Mouse (Mus musculus) Patski (cell line): ENCODE measurements around the gene Cyp2j5. TPM values are rescaled to one million over a fixed set of nuclear protein-coding genes. Genes with fewer than 3 reads are reported as not detected.

Experiments
- ATAC-seq: fragments of 100-300 bp; one replicate; pipeline ENCODE4 v1.8.0; 2021
- CTCF ChIA-PET: fragments of 350-600 bp; sonication (Branson Sonifier 250); formaldehyde crosslinking; loops from one replicate; lab custom pipeline; 2022; ENCODE audit warnings: inconsistent platforms; lab: Charles Lee
- POLR2A ChIA-PET: fragments of 350-600 bp; sonication (Branson Sonifier 250); formaldehyde crosslinking; loops from one replicate; lab custom pipeline; 2022; ENCODE audit warnings: antibody characterized with exemption, inconsistent platforms; lab: Charles Lee
- DNase-seq: peaks from one replicate; pipeline ENCODE4 v3.0.0-alpha.2; 2011; ENCODE audit warnings: low read depth, low spot score
- H3K27me3 ChIP-seq: fragments of 371-371 bp; one replicate; pipeline ENCODE4 v1.5.1; 2021
- CTCF ChIP-seq: fragments of 100-300 bp; IDR thresholded peaks from one replicate; pipeline ENCODE4 v1.5.1; 2021
- in situ Hi-C: fragments of 300-500 bp; cut with MboI; formaldehyde crosslinking; loops from 3 replicates; pipeline ENCODE4 v1.11.1; 2018; ENCODE audit warnings: low pct_unique_long_range_greater_than_20kb, mixed read lengths
- polyA plus RNA-seq: library from polyadenylated mRNA; unstranded; gene quantifications from one replicate; pipeline ENCODE4 v1.2.3, GENCODE M21; 2021

Gene Cyp2j5
- 2.3 TPM for polyA plus RNA-seq

DNA sequence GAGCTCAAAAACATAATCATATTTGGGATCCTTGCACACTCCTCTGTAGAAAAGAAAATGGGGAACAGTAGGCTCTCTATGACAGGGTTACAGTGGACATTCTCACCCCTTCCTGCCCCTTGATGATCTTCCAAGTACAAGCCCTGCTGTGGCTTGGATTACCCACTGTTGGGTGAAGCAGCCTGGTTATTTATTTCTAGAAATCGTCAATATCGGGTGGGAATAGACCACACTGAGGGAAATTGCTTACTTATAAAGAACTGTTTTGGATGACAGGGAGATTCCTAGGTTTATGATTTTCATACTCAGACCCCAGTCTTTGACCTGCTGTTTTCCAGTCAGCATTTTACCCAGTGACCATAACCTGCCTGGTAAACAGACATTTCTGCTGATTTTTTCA lies at the start of gene Cyp2j5:
Gene Cyp2j5 (minus strand): TSS at position 164 of the 400 bp plus-strand sequence.
- H3K27me3 ChIP-seq, result no peaks in the 10 kb centered on the region
- in situ Hi-C loops, result loop anchor here (25.0 kb wide), 1 partner anchor 102 kb away; the partner anchor contains the start of gene Cyp2j6
- ChIA-PET CTCF (no interaction called here), POLR2A (no interaction called here)
- no peak for TF ChIP-seq CTCF
- no peak for ATAC-seq
- no peak for DNase-seq

DNA sequence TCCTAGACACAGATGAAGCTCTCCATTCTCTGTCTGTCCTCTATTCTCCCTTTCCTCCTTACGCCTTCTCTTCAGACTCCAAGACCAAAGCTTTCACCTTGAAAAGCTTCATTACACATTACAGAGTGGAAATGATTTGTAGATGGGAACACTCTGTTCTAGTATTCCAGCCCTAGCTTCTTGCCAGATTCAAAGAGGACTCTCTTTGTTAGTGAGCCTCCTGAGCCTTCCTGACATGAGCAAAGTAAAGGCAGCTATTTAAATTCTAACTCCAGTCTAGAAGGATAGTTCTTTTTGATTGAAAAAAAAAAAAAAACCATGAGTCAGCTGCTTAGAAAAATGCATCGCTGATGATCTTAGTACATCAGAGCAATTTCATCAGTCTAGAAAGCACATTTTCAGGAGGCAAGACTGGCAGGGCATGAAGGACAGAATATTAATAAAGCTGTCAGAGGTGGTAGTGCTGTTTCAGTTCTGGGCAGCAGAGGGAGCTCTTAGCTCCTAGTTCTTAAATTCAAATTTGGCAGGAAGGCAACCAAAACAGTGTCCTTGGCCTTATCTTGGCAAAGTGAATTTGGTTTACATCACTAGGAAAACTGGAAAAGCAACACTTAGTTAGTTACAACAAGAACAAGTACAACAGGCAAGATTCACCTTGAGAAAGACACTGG lies 41.5 kb upstream of the Cyp2j5 start:
- in situ Hi-C loops, result loop anchor here (25.0 kb wide), 2 partner anchors 857 to 1407 kb away; no protein-coding TSS in a partner anchor
- TF ChIP-seq CTCF, result peak; percentile 82
- peak; percentile 44 for ATAC-seq
- POLR2A ChIA-PET, result interaction anchor here (0.7 kb wide), 1 partner anchor 102 kb away, joined by 4 read pairs; no protein-coding TSS in a partner anchor
- no peaks in the 10 kb centered on the region for H3K27me3 ChIP-seq
- DNase-seq, result no peak
- CTCF ChIA-PET, result interaction anchor here (0.7 to 2.4 kb wide), 7 partner anchors 9 to 992 kb away, joined by 3 to 10 read pairs (median 3); partner anchors contain the start of gene Gm10192

DNA sequence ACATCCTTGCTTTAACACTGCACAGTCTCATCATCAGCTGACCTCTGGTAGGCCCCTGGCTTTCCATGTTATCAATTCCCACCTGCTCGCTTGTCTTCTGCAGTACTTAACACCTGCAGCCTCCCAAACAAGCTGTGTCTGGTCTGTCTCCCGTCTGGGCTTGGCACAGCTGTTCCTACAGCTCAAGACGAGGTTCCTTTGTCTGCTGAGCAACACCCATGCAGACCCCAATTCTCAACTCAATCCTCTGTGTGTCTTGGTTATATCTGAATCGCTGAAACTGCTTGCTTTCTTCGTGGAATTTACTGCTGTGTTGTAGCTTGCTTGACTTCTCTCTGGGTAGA lies 34.2 kb upstream of the Cyp2j5 start:
- DNase-seq (no peak), ATAC-seq (no peak)
- in situ Hi-C loops, result loop anchor here (5.0 to 10.0 kb wide), 2 partner anchors 1044 to 1627 kb away; no protein-coding TSS in a partner anchor
- TF ChIP-seq CTCF, result no peak
- no peaks in the 10 kb centered on the region for H3K27me3 ChIP-seq
- CTCF ChIA-PET, result no interaction called here
- POLR2A ChIA-PET, result no interaction called here

DNA sequence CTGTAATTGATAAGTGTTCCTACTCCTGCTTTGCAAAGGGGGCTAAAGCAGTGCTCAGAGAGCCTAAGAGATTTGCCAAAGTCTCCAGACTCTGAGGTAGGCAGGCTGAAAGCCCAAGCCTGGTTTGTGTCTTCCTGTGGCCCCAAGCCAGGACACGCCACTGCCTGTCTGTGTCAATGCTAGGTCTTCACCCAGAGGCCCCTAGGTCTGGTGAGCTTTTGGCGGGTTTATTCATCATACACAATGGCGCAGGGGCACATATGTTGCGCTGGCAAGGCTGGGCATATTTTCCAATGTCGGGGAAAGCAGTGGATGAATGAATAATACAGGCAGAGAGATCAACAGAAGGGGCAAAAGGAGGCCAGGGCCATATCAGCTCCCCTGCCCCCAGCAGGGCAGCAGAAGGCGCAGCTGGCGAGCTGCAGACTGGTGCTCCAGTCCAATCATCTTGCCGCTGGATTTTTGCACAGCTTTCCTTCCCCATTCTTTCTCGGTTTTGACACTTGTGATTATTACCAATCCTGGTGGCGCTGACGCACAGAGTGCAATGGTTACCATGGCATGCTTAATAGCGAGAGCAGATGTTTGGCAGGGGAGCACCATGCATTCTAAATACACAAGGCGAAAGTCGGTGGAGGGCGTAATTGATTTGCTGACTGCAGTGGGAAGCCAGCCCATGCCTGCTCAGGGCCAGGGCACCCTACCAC lies 33.7 kb upstream of the Cyp2j5 start:
- H3K27me3 ChIP-seq, result no peaks in the 10 kb centered on the region
- in situ Hi-C loops, result loop anchor here (5.0 to 10.0 kb wide), 2 partner anchors 1045 to 1627 kb away; no protein-coding TSS in a partner anchor
- POLR2A ChIA-PET, result no interaction called here
- ATAC-seq (no peak), DNase-seq (no peak)
- no peak for TF ChIP-seq CTCF
- CTCF ChIA-PET, result interaction anchor here (0.9 to 1.7 kb wide), 2 partner anchors 8 to 1049 kb away, joined by 3 to 6 read pairs; no protein-coding TSS in a partner anchor

DNA sequence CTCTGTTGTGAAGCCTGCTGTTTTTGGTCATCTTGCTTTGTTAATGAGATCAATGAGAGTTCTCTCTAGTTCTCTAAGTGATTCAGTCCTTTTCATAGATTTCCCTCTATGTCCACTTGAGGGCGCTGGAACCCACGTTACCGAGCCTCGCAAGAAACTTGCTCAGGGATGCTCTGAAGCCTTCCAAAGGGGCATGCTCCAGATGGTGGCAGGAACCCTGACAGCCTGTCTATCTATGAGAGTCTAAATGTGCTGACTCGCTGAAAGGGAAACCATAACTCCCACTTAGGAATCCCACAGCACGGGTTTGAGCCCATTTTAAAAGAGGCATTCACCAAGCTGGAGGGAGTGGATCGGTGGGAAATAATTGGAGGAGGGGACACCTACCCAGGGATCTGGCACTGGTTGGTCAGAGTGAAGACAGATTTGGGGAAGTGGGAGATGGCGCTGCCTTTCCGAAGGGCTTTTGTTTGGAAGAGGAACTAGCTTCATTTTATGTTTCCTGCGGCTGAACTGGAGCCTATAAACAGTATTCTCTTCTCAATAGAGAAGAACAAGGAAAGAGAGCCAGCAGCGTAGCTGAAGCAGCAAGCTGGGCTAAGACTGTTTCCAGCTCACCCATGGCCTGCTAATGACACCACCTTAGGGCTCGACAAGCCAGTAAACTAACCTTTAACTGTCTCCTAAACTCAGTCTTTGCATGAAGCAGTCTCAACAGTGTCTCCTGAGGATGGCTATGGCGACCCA lies 32.8 kb upstream of the Cyp2j5 start:
- ChIA-PET CTCF (interaction anchor here (0.9 to 1.7 kb wide), 3 partner anchors 9 to 1050 kb away, joined by 3 to 6 read pairs (median 5); no protein-coding TSS in a partner anchor), POLR2A (no interaction called here)
- H3K27me3 ChIP-seq, result no peaks in the 10 kb centered on the region
- peak; percentile 86 for TF ChIP-seq CTCF
- ATAC-seq (peak; percentile 73), DNase-seq (peak; percentile 24)
- in situ Hi-C loops, result loop anchor here (5.0 to 10.0 kb wide), 2 partner anchors 1046 to 1628 kb away; no protein-coding TSS in a partner anchor

DNA sequence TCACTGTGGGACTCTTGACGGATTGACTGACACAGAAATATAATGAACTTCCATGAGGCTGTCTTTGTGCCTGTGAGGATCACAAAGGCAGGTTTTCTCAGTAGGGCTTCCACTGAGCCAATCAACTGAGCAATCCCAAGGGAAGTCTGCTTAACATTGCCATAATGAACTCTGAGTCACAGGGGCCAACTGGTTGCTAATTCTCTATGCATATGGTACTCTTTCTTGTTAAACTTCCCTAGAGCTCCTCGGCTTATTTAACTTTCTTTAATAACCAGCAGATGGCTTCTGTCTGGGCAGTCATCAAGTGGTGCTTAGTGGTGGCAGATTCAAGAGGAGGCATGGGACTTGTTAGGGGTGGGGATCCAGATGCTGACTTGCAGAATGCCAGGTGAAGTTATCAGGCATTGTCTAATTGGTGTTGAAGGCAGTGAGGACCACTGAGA lies 23.4 kb upstream of the Cyp2j5 start:
- DNase-seq, result no peak
- in situ Hi-C loops, result loop anchor here (5.0 kb wide), 1 partner anchor 810 kb away; no protein-coding TSS in a partner anchor
- peaks cover 4% of the 10 kb centered on the region for H3K27me3 ChIP-seq
- POLR2A ChIA-PET, result no interaction called here
- no peak for TF ChIP-seq CTCF
- no peak for ATAC-seq
- CTCF ChIA-PET, result no interaction called here

DNA sequence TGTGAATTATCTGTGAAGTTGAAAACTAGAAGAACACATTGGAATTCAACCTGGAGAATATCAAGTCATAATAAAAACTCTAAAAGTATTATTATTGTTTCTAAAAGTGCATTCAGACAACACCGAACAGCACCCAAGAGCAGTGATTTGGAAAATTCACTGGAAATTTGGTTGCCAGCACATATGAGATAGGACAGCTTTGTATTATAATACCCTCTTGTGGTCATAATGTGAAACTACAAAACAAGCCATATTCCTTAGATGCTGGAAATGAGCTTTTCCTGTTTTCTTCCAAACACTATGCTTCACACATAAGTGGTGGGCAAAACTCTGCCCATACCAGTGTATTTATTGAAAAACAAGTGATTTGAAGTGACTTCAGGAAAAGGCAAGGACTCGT lies 19.5 kb upstream of the Cyp2j5 start:
- peak; percentile 48 for TF ChIP-seq CTCF
- peaks cover 4% of the 10 kb centered on the region for H3K27me3 ChIP-seq
- ChIA-PET POLR2A (no interaction called here), CTCF (interaction anchor here (0.6 to 1.8 kb wide), 3 partner anchors 18 to 700 kb away, joined by 3 to 5 read pairs (median 3); no protein-coding TSS in a partner anchor)
- ATAC-seq (no peak), DNase-seq (no peak)
- in situ Hi-C loops, result loop anchor here (5.0 kb wide), 3 partner anchors 406 to 1676 kb away; no protein-coding TSS in a partner anchor

DNA sequence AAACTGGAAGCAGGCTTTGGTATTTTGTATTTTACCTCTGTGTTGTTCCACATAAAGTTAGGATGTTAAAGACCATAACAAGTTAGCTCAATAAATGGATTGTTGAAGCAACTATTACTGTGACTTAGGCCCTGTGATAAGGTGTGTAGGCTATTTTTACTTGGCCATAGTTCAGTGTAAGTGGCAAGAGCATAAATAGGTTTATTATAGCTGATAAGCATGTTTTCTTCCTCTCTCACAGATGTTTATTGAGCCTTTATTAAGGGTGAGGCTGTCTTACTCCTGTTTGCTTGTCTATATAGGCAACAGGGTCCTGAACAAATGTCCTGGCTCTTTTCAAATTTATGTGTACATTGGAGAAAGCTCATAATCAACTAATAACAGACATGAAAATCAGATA lies 17.0 kb upstream of the Cyp2j5 start:
- CTCF ChIA-PET, result no interaction called here
- in situ Hi-C loops, result loop anchor here (5.0 kb wide), 3 partner anchors 404 to 1674 kb away; no protein-coding TSS in a partner anchor
- H3K27me3 ChIP-seq, result peaks cover 4% of the 10 kb centered on the region
- POLR2A ChIA-PET, result interaction anchor here (0.6 kb wide), 1 partner anchor 1582 kb away, joined by 3 read pairs; no protein-coding TSS in a partner anchor
- no peak for DNase-seq
- no peak for ATAC-seq
- TF ChIP-seq CTCF, result no peak

DNA sequence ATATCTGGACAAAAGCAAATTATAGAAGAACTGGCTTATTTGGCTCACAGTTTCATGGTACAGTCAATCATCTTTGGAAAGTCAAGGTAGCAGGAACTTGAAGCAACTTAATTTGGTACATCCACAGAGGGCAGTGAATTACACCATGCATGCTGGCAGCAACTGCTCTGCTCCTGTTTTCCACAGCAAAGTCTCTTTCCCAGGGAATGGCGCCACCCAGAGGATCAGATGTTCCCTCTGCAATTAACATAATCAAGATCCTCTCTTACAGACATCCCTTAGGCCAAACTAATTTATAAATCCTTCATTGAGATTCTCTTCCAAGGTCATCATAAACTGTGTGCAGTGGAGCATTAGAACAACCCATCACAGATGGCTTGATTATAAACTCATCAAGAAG lies 16.3 kb upstream of the Cyp2j5 start:
- POLR2A ChIA-PET, result interaction anchor here (0.6 kb wide), 1 partner anchor 1583 kb away, joined by 3 read pairs; no protein-coding TSS in a partner anchor
- CTCF ChIA-PET, result interaction anchor here (1.0 kb wide), 1 partner anchor 406 kb away, joined by 4 read pairs; no protein-coding TSS in a partner anchor
- in situ Hi-C loops, result loop anchor here (5.0 kb wide), 3 partner anchors 403 to 1673 kb away; no protein-coding TSS in a partner anchor
- DNase-seq (no peak), ATAC-seq (no peak)
- H3K27me3 ChIP-seq, result peaks cover 4% of the 10 kb centered on the region
- peak; percentile 72 for TF ChIP-seq CTCF
